Mouse (Mus musculus) neutrophil, adult 65 days (primary cell): ENCODE measurements around the gene Hao1. TPM values are rescaled to one million over a fixed set of nuclear protein-coding genes. Genes with fewer than 3 reads are reported as not detected.

Experiments
- total RNA-seq: library from RNA; stranded (reverse); gene quantifications from 2 replicates; pipeline ENCODE4 v1.2.4, GENCODE M21; 2023

Gene Hao1
- not detected in 2 replicates for total RNA-seq

GRCm38 (mm10) chr2:134554221-134554727 is at the start of gene Hao1:
TSS of gene Hao1 (minus strand) at chr2:134554368.

Other genes starting within 250 kb of the Hao1 start
- gene Tmx4, start 89.8 kb upstream of the Hao1 start, total RNA-seq = 144 and 169 TPM in 2 replicates
- 19.5 and 27.2 TPM in 2 replicates for gene Plcb1, start 231.7 kb upstream of the Hao1 start, total RNA-seq